Mouse (Mus musculus) embryonic fibroblast, embryonic 13.5 days (primary cell): ENCODE measurements around the gene Cracr2b.
A peak's percentile ranks its signal among the peaks of the same experiment; 100 is the strongest.

Experiments
- CTCF ChIP-seq: IDR thresholded peaks from 2 replicates; pipeline ENCODE4 v1.5.1; 2011; ENCODE audit warnings: mild to moderate bottlenecking, control low read depth, low read length, moderate library complexity, borderline replicate concordance; ENCODE audit not compliant: insufficient read depth
- POLR2A ChIP-seq: IDR thresholded peaks from 2 replicates; pipeline ENCODE4 v1.6.1; 2011; ENCODE audit warnings: low read depth, mild to moderate bottlenecking, control low read depth, low read length, moderate library complexity

DNA sequence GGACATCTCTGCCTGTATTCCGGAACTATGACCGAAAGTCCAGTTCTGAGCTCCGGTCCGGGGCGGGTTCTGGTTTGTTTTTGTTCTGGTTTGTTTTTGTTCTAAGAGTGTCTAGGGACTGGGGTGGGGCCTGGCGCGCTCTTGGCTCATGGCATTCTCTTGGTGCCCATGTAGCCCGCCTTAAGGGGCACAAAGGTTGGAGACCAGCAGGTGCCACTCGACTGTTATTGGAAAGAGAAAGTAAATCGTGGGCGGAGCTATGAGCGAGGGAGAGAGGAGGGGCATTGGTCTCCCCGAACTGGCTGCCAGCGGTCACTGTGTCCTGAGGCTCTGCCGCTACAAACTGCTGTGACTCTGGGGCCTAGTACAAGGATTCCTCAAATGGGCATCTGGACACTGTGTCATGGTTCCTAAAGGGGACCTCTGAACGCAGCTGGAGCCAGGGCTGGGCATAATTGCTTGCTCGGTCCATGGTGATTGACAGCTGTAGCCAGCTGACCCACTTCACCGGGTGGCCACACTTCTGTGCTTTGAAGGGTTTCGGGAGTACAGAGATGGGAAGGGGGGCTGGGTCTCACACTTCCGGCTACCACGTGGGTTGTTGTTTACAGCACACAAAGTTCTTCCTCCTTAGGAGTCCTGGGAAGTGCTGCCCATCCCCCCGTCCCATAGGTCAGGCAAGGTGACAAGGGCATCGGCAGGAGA lies 5.1 kb upstream of the Cracr2b start:
- TF ChIP-seq CTCF (no peak), POLR2A (0 out of 2 replicates have a peak, but pooled peaks have one; percentile 28)
